Mouse (Mus musculus) heart, adult 8-10 months (tissue): ENCODE measurements around the gene Dtnb. TPM values are rescaled to one million over a fixed set of nuclear protein-coding genes. Genes with fewer than 3 reads are reported as not detected.
A peak's percentile ranks its signal among the peaks of the same experiment; 100 is the strongest.

ENCODE experiments used
- DNase-seq: peaks from one replicate; pipeline ENCODE4 v3.0.0; 2022; ENCODE audit warnings: low spot score
- microRNA-seq: library from miRNA; unstranded; fragments of <30 nt; microRNA quantifications from one replicate; pipeline ENCODE4 v1.2.0, GENCODE M21; 2022
- total RNA-seq, 4 experiments: library from RNA; stranded (reverse); gene quantifications; 2 replicates each; pipeline ENCODE4 v1.2.4; 2022

The Dtnb gene
- total RNA-seq, 4 experiments from 2014 or later, result 6.8 to 9.1 (median 8.4) TPM

DNA sequence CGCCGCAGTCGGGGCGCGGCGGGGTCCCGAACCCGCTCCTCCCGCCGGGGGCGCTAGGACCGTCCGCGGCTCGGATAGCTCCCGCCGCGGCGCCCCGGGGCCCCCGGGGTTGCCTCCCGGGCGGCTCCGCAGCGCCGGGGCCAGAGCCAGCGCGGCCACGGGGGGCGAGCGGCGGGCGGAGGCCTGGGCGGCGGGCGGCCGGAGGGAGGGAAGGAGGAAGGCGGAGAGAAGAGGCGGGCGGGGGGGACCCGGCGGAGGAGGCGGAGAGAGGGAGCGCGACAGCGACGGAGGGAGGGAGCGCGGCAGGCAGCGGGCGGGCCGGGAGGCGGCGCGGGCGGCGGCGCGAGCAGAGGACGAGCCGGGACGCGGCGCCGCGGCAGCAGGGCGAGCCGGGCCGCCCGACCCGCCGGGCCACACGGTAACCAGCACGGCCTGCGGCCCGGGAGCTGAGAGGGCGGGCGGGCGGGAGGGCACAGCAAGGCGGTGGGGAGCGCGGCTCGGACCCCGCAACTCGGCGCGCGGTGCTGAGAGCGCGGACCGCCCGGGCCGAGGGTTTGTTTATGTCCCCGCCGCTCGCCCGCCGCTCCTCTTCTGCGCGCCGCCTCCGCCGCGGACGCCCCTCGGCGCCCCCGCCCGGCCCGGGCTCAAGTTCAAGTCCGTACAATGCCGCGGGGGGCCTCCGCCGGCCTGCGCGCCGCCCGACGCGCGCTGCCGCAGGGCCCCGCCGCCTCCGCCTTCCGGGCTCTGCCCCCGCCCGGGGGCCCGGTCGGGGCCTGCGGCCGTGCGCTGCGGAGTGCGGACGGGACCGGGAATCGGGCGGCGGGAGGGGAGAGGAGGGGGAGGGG lies 234.7 kb downstream of the Dtnb start:
- peak; percentile 42 for DNase-seq

GRCm38 (mm10) chr12:3807548-3808395 lies 235.6 kb downstream of the Dtnb start:
- DNase-seq, result no peak

GRCm38 (mm10) chr12:3808396-3808981 lies 236.3 kb downstream of the Dtnb start:
- no peak for DNase-seq

DNA sequence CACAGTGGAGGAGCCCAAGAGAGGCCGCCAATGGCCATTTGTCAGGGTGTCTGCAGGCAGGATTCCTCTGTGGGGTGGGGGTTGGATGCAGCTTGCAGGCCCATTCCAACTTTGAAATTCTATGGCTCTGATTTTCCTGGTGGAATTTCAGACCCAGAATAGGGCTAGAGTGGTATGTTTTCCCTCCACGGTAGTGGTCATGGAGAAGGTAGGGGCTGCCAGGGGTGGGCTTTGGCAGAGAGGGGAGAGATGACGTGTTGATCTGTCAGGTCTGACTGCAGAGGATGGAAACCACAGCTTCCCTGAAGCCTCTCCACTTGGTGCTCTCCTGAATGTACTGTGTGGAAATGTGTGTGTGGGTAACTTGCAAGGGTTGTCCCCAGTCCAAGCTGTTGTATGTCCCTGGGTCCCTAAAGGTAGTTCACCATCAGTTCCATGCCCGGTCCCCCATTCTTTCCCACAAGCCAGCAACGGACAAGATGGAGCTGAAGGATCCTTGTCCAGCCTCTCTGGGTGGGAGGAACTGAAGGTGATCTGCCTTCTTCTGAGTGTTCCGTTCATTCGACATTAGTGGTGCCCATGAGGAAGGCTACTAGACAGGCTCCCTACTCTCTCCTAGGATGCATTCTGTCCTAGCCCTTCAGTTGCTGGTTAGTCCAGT lies 237.5 kb downstream of the Dtnb start:
- no peak for DNase-seq

DNA sequence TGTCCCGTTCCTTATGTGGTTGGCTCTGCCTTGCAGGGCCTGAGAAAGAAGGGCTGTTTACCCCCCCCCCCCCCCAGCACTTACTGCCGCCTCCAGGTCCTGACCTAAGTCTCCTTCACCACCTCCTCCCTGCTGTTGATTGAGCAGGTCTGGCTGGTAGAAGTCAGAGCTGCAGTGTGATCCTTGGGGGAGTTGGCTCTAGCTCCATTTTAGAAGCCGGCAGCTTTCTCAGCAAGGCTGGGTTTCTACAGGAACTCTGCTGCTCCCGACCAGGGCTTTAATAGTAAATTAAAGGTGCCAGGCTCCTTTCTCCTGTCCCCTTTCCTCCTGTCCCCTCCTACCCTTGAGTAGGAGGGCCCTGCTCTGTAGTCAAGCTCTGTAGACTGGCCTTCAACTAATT lies 238.3 kb downstream of the Dtnb start:
- DNase-seq, result no peak

- no peak for DNase-seq
Measured at GRCm38 (mm10) chr12:3811596-3811995, 239.4 kb downstream of the Dtnb start.

DNA sequence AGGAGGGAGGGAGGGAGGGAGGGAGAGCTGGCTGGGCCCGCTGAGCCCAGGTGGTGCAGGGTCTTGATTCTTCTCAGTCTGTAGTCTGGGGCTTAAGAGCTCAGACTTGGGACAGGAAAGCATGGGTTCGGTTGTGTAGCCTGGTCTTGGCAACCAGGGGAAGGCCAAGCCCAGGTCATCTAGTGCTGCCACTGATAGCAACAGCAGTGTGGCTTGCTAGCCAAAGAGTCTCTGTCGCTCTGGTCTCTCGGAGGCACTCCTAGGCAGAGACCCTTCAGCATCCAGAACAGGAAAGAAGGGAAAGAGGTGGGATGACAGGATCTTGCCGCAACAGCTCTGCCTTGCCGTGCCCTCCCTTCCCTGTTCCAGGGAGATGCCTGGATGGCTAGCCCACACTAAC lies 240.1 kb downstream of the Dtnb start:
- DNase-seq, result no peak

GRCm38 (mm10) chr12:3813138-3813537 lies 241.0 kb downstream of the Dtnb start:
- no peak for DNase-seq

DNA sequence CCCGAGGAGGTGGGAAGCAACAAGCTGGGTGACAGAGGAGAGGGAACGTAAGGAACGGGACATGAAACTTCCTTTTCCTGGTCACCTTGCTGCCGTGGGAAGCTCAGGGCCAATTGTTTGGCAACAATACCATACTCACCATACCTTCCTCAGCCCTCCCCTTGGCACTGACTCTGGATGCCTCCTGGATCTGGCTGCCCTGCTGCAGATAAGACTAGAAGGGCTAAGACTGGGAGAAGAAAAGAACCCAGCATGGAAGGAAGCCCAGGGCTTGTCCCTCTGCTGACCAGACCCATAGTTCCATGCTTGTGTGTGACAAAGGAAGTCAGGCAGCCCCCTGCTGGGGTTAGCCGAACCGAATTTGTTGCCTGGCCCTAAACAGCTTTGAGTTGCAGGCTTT lies 243.2 kb downstream of the Dtnb start:
- no peak for DNase-seq

GRCm38 (mm10) chr12:3817033-3817432 lies 244.9 kb downstream of the Dtnb start:
- no peak for DNase-seq

- DNase-seq, result no peak
Measured at GRCm38 (mm10) chr12:3817566-3817965, 245.4 kb downstream of the Dtnb start.

- no peak for DNase-seq
Measured at GRCm38 (mm10) chr12:3819899-3820298, 247.7 kb downstream of the Dtnb start.

DNA sequence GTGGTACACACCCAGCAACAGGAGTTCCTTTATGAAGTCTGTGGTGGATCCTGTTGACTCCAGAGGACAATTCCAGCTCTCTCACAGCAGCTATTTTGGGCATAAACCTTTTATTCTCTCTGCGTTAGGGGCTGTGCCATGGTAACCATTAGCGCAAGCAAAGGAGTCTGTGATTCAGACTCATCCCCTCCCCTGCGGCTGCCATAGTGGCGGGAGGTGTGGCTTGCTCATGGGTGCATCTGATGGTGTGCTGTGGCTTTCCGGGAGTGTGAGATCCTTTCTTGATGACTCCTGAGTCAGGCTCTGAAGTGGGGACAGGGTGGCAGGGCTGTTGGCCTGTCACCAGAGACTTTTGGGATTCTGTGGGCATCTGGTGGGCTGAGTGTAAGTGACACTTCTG lies 251.2 kb downstream of the Dtnb start:
- no peak for DNase-seq

DNA sequence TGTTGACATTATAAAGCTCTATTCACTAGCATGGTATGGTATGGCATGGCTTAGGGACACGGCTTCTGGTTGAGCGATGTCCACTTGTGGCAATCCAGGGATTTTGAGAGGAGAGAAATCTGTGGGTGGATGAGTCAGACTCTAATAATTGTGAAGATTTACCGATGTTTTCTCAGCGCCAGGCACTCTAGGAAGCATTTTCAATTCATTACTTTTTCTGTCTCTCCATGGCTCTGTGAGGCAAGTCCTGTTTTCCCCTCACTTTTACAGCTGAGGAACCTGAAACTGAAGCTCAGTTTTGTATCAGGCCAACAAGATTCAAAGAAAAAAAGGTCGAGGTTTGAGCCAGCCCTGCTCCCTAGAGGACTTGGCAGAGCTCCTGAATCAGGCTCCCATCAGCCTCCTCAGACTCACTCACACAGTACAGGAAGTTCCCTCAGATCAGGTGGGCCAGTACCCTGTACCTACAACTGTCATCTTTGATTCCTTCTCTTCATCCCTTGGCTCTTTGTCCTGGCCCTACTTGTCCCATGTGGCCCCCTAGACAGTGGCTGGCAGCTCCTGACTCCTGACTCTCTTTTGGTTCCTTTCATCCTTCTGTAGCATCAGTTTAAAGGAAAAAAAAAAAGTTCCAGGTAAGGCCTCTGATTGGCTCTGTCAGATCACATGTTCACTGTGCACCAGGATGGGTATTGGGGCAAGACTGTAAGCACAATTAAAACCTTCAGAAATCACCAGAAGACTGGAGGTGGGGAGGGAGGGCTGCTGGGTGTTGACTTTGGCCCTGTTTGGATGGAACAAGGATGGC lies 252.9 kb downstream of the Dtnb start:
- DNase-seq, result no peak

- DNase-seq, result no peak
Measured at GRCm38 (mm10) chr12:3825714-3826080, 253.5 kb downstream of the Dtnb start.

- no peak for DNase-seq
Measured at GRCm38 (mm10) chr12:3827771-3828170, 255.6 kb downstream of the Dtnb start.

Small RNAs within 50 kb of the gene (microRNA-seq; reads per million reads assigned to microRNA genes)
- gene Gm26050, result not detected

Other genes starting within 250 kb of the Dtnb start
- 1 to 10 TPM; 5.9 to 6.9 (median 6.3) TPM for gene Kif3c, start 207.2 kb upstream of the Dtnb start, total RNA-seq
- gene Asxl2, start 145.5 kb upstream of the Dtnb start, total RNA-seq, result 10 to 100 TPM; 18.3 to 26.2 (median 22.3) TPM
- 10 to 100 TPM; 46.0 to 59.4 (median 50.9) TPM for gene Dnmt3a, start 233.6 kb downstream of the Dtnb start, total RNA-seq